Mouse (Mus musculus) G1E-ER4 (cell line): Measurements from ENCODE around the gene Slc6a16. TPM values are rescaled to one million over a fixed set of nuclear protein-coding genes. Genes with fewer than 3 reads are reported as not detected.

Source experiments
- GATA1 ChIP-seq: IDR thresholded peaks from one replicate; pipeline ENCODE4 v1.8.0; 2012; ENCODE audit warnings: low read length, inconsistent platforms
- polyA plus RNA-seq: library from polyadenylated mRNA; stranded (reverse); fragments of >175 nt; gene quantifications from 2 replicates; pipeline ENCODE4 v1.2.3, GENCODE M21; 2012

Slc6a16 gene
- polyA plus RNA-seq, 1 experiment: not detected

- no peak for TF ChIP-seq GATA1
These were observed 29.8 kb upstream of the Slc6a16 start for GRCm38 (mm10) chr7:45211070-45211469.

- TF ChIP-seq GATA1: no peak
These were observed 29.0 kb upstream of the Slc6a16 start, which contains the start of gene Dkkl1 for GRCm38 (mm10) chr7:45211851-45212251. Dkkl1 (minus strand) TSS chr7:45212147.

GRCm38 (mm10) chr7:45212356-45212755, 28.5 kb upstream of the Slc6a16 start:
- TF ChIP-seq GATA1: no peak

- TF ChIP-seq GATA1: no peak
These were observed 27.2 kb upstream of the Slc6a16 start for GRCm38 (mm10) chr7:45213708-45214107.

GRCm38 (mm10) chr7:45215673-45216441, 25.0 kb upstream of the Slc6a16 start, which contains the start of gene Tead2:
Tead2 (plus strand) TSS chr7:45215753.
- TF ChIP-seq GATA1: no peak

GRCm38 (mm10) chr7:45216442-45217183, 24.3 kb upstream of the Slc6a16 start:
- no peak for TF ChIP-seq GATA1

GRCm38 (mm10) chr7:45221680-45222079, 19.2 kb upstream of the Slc6a16 start:
- TF ChIP-seq GATA1: no peak

GRCm38 (mm10) chr7:45224826-45225225, 16.1 kb upstream of the Slc6a16 start:
- TF ChIP-seq GATA1: no peak

GRCm38 (mm10) chr7:45226421-45226820, 14.5 kb upstream of the Slc6a16 start:
- TF ChIP-seq GATA1: no peak

GRCm38 (mm10) chr7:45228548-45228947, 12.3 kb upstream of the Slc6a16 start:
- TF ChIP-seq GATA1: no peak

GRCm38 (mm10) chr7:45229046-45229445, 11.8 kb upstream of the Slc6a16 start:
- TF ChIP-seq GATA1: no peak

- no peak for TF ChIP-seq GATA1
These were observed 11.3 kb upstream of the Slc6a16 start for GRCm38 (mm10) chr7:45229459-45230203.

- no peak for TF ChIP-seq GATA1
These were observed 9.7 kb upstream of the Slc6a16 start for GRCm38 (mm10) chr7:45231192-45231591.

GRCm38 (mm10) chr7:45231941-45232340, 8.9 kb upstream of the Slc6a16 start:
- no peak for TF ChIP-seq GATA1

GRCm38 (mm10) chr7:45232716-45233465, 8.0 kb upstream of the Slc6a16 start:
- no peak for TF ChIP-seq GATA1
